Mouse (Mus musculus): ENCODE data around the gene Wipi1. TPM values are rescaled to one million over a fixed set of nuclear protein-coding genes. Genes with fewer than 3 reads are reported as not detected.
"Not testable (repeated sequence)": the region's sequence is repeated elsewhere in the genome, so short reads cannot be mapped to it uniquely, and the experiment has no call there.

Gene Wipi1
- 36.4 and 37.5 TPM in 2 replicates for polyA plus RNA-seq (2015; fragmentation: Nextera tagmentation; extraction: Ambion mirVana)

GRCm38 (mm10) chr11:109611303-109612149, at the start of gene Wipi1:
Gene Wipi1 (minus strand): TSS chr11:109611967.
- Histone ChIP-seq H3K9ac (peak within 1 kb of the TSS; percentile 67), H3K4me1 (peaks cover 13% of the 10 kb centered on the region)
- under 1% methylated on average over 57 of the region's 58 CpGs for WGBS

GRCm38 (mm10) chr11:109660526-109660925, 48.8 kb upstream of the Wipi1 start:
- WGBS, result 90% methylated on average over 8 of the region's 8 CpGs
- not testable (repeated sequence) for H3K4me1 ChIP-seq; H3K9me3 ChIP-seq; H3K27ac ChIP-seq; H3K4me2 ChIP-seq; ATAC-seq (ENCODE audit: insufficient read depth, low FRiP score, low read depth); H3K9ac ChIP-seq; H3K27me3 ChIP-seq (replicated peaks); H3K4me3 ChIP-seq (replicated peaks)
- peaks cover 53% of the 10 kb centered on the region for H3K36me3 ChIP-seq

More at GRCm38 (mm10) chr11:109611303-109612149, at the start of gene Wipi1:
- Histone ChIP-seq H3K4me2 (peak within 1 kb of the TSS; percentile 82), H3K27ac (peak within 1 kb of the TSS; percentile 87), H3K27me3 (replicated peaks) (no peaks in the 10 kb centered on the region), H3K4me3 (replicated peaks) (peak within 1 kb of the TSS; percentile 77), H3K36me3 (no peaks in the 10 kb centered on the region), H3K9me3 (no peaks in the 10 kb centered on the region)
- ATAC-seq (ENCODE audit: insufficient read depth, low FRiP score, low read depth), result peak; percentile 96

- WGBS, result 81% methylated on average over 7 of the region's 7 CpGs
- no peak overlapping the region for H3K4me2 ChIP-seq
- no peak for ATAC-seq (ENCODE audit: insufficient read depth, low FRiP score, low read depth)
- H3K9ac ChIP-seq, result no peak overlapping the region
- H3K36me3 ChIP-seq, result peaks cover 27% of the 10 kb centered on the region
- H3K9me3 ChIP-seq, result no peaks in the 10 kb centered on the region
- no peaks in the 10 kb centered on the region for H3K27me3 ChIP-seq (replicated peaks)
- peaks cover 12% of the 10 kb centered on the region for H3K4me1 ChIP-seq
- no peak overlapping the region for H3K4me3 ChIP-seq (replicated peaks)
- H3K27ac ChIP-seq, result no peak overlapping the region
Measured at GRCm38 (mm10) chr11:109656232-109656631, 44.5 kb upstream of the Wipi1 start.

GRCm38 (mm10) chr11:109654581-109654980, 42.8 kb upstream of the Wipi1 start:
- 88% methylated on average over 6 of the region's 6 CpGs for WGBS
- Histone ChIP-seq H3K36me3 (peaks cover 15% of the 10 kb centered on the region), H3K4me3 (replicated peaks) (no peak overlapping the region), H3K4me2 (no peak overlapping the region), H3K27ac (no peak overlapping the region), H3K4me1 (peaks cover 18% of the 10 kb centered on the region), H3K9me3 (no peaks in the 10 kb centered on the region), H3K27me3 (replicated peaks) (no peaks in the 10 kb centered on the region), H3K9ac (no peak overlapping the region)
- no peak for ATAC-seq (ENCODE audit: insufficient read depth, low FRiP score, low read depth)

GRCm38 (mm10) chr11:109653201-109653600, 41.4 kb upstream of the Wipi1 start:
- no peak overlapping the region for H3K9ac ChIP-seq
- H3K27me3 ChIP-seq (replicated peaks), result no peaks in the 10 kb centered on the region
- peaks cover 21% of the 10 kb centered on the region for H3K4me1 ChIP-seq
- H3K27ac ChIP-seq, result no peak overlapping the region
- ATAC-seq (ENCODE audit: insufficient read depth, low FRiP score, low read depth), result no peak
- H3K9me3 ChIP-seq, result no peaks in the 10 kb centered on the region
- 0 out of 2 replicates have a peak overlapping the region, but pooled peaks have one; percentile 4 for H3K4me3 ChIP-seq (replicated peaks)
- H3K4me2 ChIP-seq, result peak overlapping the region; percentile 83; the same call in 1 of the 2 replicates
- H3K36me3 ChIP-seq, result peaks cover 11% of the 10 kb centered on the region
- WGBS, result 53% methylated on average over 8 of the region's 8 CpGs

GRCm38 (mm10) chr11:109652505-109652904, 40.7 kb upstream of the Wipi1 start:
- no peak overlapping the region for H3K27ac ChIP-seq
- peaks cover 21% of the 10 kb centered on the region for H3K4me1 ChIP-seq
- no peaks in the 10 kb centered on the region for H3K9me3 ChIP-seq
- H3K9ac ChIP-seq, result peak overlapping the region; percentile 1; the same call in 1 of the 2 replicates
- H3K4me2 ChIP-seq, result peak overlapping the region; percentile 83
- H3K27me3 ChIP-seq (replicated peaks), result no peaks in the 10 kb centered on the region
- peaks cover 11% of the 10 kb centered on the region for H3K36me3 ChIP-seq
- no peak for ATAC-seq (ENCODE audit: insufficient read depth, low FRiP score, low read depth)
- WGBS, result 38% methylated on average over 6 of the region's 6 CpGs
- peak overlapping the region; percentile 91 for H3K4me3 ChIP-seq (replicated peaks)

GRCm38 (mm10) chr11:109651566-109652024, 39.8 kb upstream of the Wipi1 start:
- Histone ChIP-seq H3K27ac (peak overlapping the region; percentile 94), H3K36me3 (peaks cover 5% of the 10 kb centered on the region), H3K4me2 (peak overlapping the region; percentile 83), H3K9ac (peak overlapping the region; percentile 85), H3K27me3 (replicated peaks) (no peaks in the 10 kb centered on the region), H3K4me3 (replicated peaks) (peak overlapping the region; percentile 91), H3K9me3 (no peaks in the 10 kb centered on the region), H3K4me1 (peaks cover 21% of the 10 kb centered on the region)
- ATAC-seq (ENCODE audit: insufficient read depth, low FRiP score, low read depth), result no peak
- under 1% methylated on average over 21 of the region's 21 CpGs for WGBS

- ATAC-seq (ENCODE audit: insufficient read depth, low FRiP score, low read depth), result peak; percentile 96
- H3K36me3 ChIP-seq, result no peaks in the 10 kb centered on the region
- H3K4me3 ChIP-seq (replicated peaks), result peak overlapping the region; percentile 91
- WGBS, result under 1% methylated on average over 69 of the region's 90 CpGs
- no peaks in the 10 kb centered on the region for H3K27me3 ChIP-seq (replicated peaks)
- peak overlapping the region; percentile 94 for H3K27ac ChIP-seq
- peaks cover 21% of the 10 kb centered on the region for H3K4me1 ChIP-seq
- H3K9me3 ChIP-seq, result no peaks in the 10 kb centered on the region
- peak overlapping the region; percentile 85 for H3K9ac ChIP-seq
- H3K4me2 ChIP-seq, result peak overlapping the region; percentile 83
Measured at GRCm38 (mm10) chr11:109650788-109651565, 39.2 kb upstream of the Wipi1 start.

GRCm38 (mm10) chr11:109649975-109650701, 38.4 kb upstream of the Wipi1 start:
- no peaks in the 10 kb centered on the region for H3K27me3 ChIP-seq (replicated peaks)
- H3K36me3 ChIP-seq, result no peaks in the 10 kb centered on the region
- H3K27ac ChIP-seq, result peak overlapping the region; percentile 94
- peak overlapping the region; percentile 91 for H3K4me3 ChIP-seq (replicated peaks)
- H3K4me2 ChIP-seq, result peak overlapping the region; percentile 81
- no peaks in the 10 kb centered on the region for H3K9me3 ChIP-seq
- peak; percentile 58 for ATAC-seq (ENCODE audit: insufficient read depth, low FRiP score, low read depth)
- peaks cover 21% of the 10 kb centered on the region for H3K4me1 ChIP-seq
- WGBS, result 1% methylated on average over 31 of the region's 31 CpGs
- peak overlapping the region; percentile 19; the same call in 1 of the 2 replicates for H3K9ac ChIP-seq

- peak within 1 kb of the TSS; percentile 94 for H3K27ac ChIP-seq
- H3K9ac ChIP-seq, result 0 out of 2 replicates have a peak within 1 kb of the TSS, but pooled peaks have one; percentile 19
- peaks cover 21% of the 10 kb centered on the region for H3K4me1 ChIP-seq
- no peaks in the 10 kb centered on the region for H3K36me3 ChIP-seq
- H3K27me3 ChIP-seq (replicated peaks), result no peaks in the 10 kb centered on the region
- WGBS, result 16% methylated on average over 8 of the region's 8 CpGs
- no peaks in the 10 kb centered on the region for H3K9me3 ChIP-seq
- ATAC-seq (ENCODE audit: insufficient read depth, low FRiP score, low read depth), result no peak
- H3K4me2 ChIP-seq, result peak within 1 kb of the TSS; percentile 81
- peak within 1 kb of the TSS; percentile 91 for H3K4me3 ChIP-seq (replicated peaks)
Measured at GRCm38 (mm10) chr11:109649206-109649605, 37.4 kb upstream of the Wipi1 start, which contains the start of gene Prkar1a. Gene Prkar1a (plus strand): TSS chr11:109649405.

- H3K4me1 ChIP-seq, result peaks cover 21% of the 10 kb centered on the region
- no peak overlapping the region for H3K27ac ChIP-seq
- no peak overlapping the region for H3K9ac ChIP-seq
- H3K4me3 ChIP-seq (replicated peaks), result no peak overlapping the region
- no peaks in the 10 kb centered on the region for H3K36me3 ChIP-seq
- WGBS, result 45% methylated on average over 7 of the region's 7 CpGs
- no peak for ATAC-seq (ENCODE audit: insufficient read depth, low FRiP score, low read depth)
- no peaks in the 10 kb centered on the region for H3K9me3 ChIP-seq
- no peaks in the 10 kb centered on the region for H3K27me3 ChIP-seq (replicated peaks)
- H3K4me2 ChIP-seq, result no peak overlapping the region
Measured at GRCm38 (mm10) chr11:109648510-109648909, 36.7 kb upstream of the Wipi1 start.
